Comparison of ENCODE assay signal across 18 mouse cellular contexts in genomic region chr5:141076942-141077341, GRCm38 (mm10).
DNase-seq lines count a peak whose midpoint lies in the region; ATAC-seq and TF ChIP-seq lines count a peak whose summit lies in the region.
"Had no signal": no experiment of that assay in that cellular context is flagged by ENCODE, and none has a peak within 500 bp of the region (broad histone marks: within the 10 kb centered on the region; RNA-seq: fewer than 3 reads in every experiment).

No protein-coding gene starts in this region.

- H3K9ac ChIP-seq in liver, embryonic 14.5 days (replicated peaks), result no peak overlapping the region
- H3K9ac ChIP-seq: heart, embryonic 12.5 days; hindbrain, embryonic 13.5 days; liver, embryonic 13.5 days had no signal

- 24% methylated on average over 2 of the region's 2 CpGs for WGBS in liver, embryonic 14.5 days (ENCODE audit: insufficient replicate concordance)

- no peaks in the 10 kb centered on the region for H3K36me3 ChIP-seq in liver, embryonic 14.5 days (replicated peaks; ENCODE audit: control insufficient read depth, insufficient read depth, low read depth)
- H3K36me3 ChIP-seq: forebrain, embryonic 10.5 days; heart, embryonic 12.5 days; hindbrain, embryonic 13.5 days; liver, embryonic 13.5 days had no signal

- no peak for TF ChIP-seq EP300 in liver, embryonic 14.5 days (IDR thresholded peaks at IDR 0.05; ENCODE audit: low read depth)

- ATAC-seq in liver, embryonic 14.5 days (ENCODE audit: insufficient read depth), result no peak
- ATAC-seq: Patski had no signal

- H3K27me3 ChIP-seq in liver, embryonic 14.5 days (ENCODE audit: control insufficient read depth, insufficient read depth, low read length), result no peaks in the 10 kb centered on the region
- H3K27me3 ChIP-seq: hindbrain, embryonic 13.5 days; liver, embryonic 13.5 days; megakaryocyte, embryonic 14.5 days had no signal

- TF ChIP-seq CTCF in liver, embryonic 14.5 days (IDR thresholded peaks at IDR 0.05; ENCODE audit: low read depth), result peak; percentile 9; the same call in 1 of the 2 replicates

- H3K27ac ChIP-seq in liver, embryonic 14.5 days, result no peak overlapping the region
- H3K27ac ChIP-seq: forebrain, embryonic 10.5 days; gastrocnemius, adult 2 months; hindbrain, embryonic 13.5 days; liver, embryonic 13.5 days had no signal

- no peaks in the 10 kb centered on the region for H3K9me3 ChIP-seq in liver, embryonic 14.5 days (ENCODE audit: control insufficient read depth, low read length)
- H3K9me3 ChIP-seq: forebrain, embryonic 10.5 days; heart, embryonic 12.5 days; hindbrain, embryonic 13.5 days; liver, embryonic 13.5 days; megakaryocyte, embryonic 14.5 days had no signal

- no peak overlapping the region for H3K4me2 ChIP-seq in liver, embryonic 14.5 days (ENCODE audit: low read depth)
- H3K4me2 ChIP-seq: heart, embryonic 12.5 days; hindbrain, embryonic 13.5 days; liver, embryonic 13.5 days had no signal

- no peaks in the 10 kb centered on the region for H3K4me1 ChIP-seq in liver, embryonic 14.5 days (replicated peaks; ENCODE audit: control insufficient read depth in 2 of 2, insufficient read depth in 2 of 2, low read length in 1 of 2)
- H3K4me1 ChIP-seq: forebrain, embryonic 10.5 days; liver, embryonic 13.5 days; megakaryocyte, embryonic 14.5 days had no signal

- intact Hi-C loops in gastrocnemius, postnatal 36 days (cut with DNase I), result no loop called here

- H3K4me3 ChIP-seq in liver, embryonic 14.5 days (ENCODE audit: insufficient read depth in 1 of 2, low read depth in 2 of 2, low read length in 2 of 2), result no peak overlapping the region
- H3K4me3 ChIP-seq: forebrain, embryonic 10.5 days; gastrocnemius, adult 2 months; heart, embryonic 12.5 days; hindbrain, embryonic 13.5 days; liver, embryonic 13.5 days; megakaryocyte, embryonic 14.5 days had no signal

- peak; percentile 13 to 27 for DNase-seq in cerebellum, postnatal 14 days
- DNase-seq in cerebellum, adult 9-11 months, result no peak
- DNase-seq in liver, embryonic 14.5 days (ENCODE audit: low read depth in 3 of 3, low spot score in 3 of 3), result no peak
- DNase-seq in liver, result no peak
- DNase-seq in A20 (ENCODE audit: low read depth, low spot score), result peak; percentile 50
- DNase-seq in induced T-regulatory cell, adult 2 months (ENCODE audit: low read depth), result peak; percentile 45
- DNase-seq in gastrocnemius, postnatal 36 days, result no peak
- DNase-seq in cerebellum, adult 9-10 months, result no peak
- DNase-seq: adrenal gland, postnatal 25 days; cerebellum, adult 11-12 months; gastrocnemius, adult 2 months; kidney, postnatal 25 days; liver, embryonic 13.5 days had no signal

Comparison
In these comparisons a context has a peak if more than half of its experiments do, and no peak if none do; other contexts are left out.
1. DNase-seq: peak in cerebellum, postnatal 14 days (2 of 2), A20 (single experiment) and induced T-regulatory cell, adult 2 months (single experiment); none in cerebellum, adult 9-11 months (single experiment), liver, embryonic 14.5 days (0 of 3), liver (single experiment), gastrocnemius, postnatal 36 days (0 of 2) and cerebellum, adult 9-10 months (single experiment).